Mouse (Mus musculus): Measurements from ENCODE around the gene Tgm4.

DNA sequence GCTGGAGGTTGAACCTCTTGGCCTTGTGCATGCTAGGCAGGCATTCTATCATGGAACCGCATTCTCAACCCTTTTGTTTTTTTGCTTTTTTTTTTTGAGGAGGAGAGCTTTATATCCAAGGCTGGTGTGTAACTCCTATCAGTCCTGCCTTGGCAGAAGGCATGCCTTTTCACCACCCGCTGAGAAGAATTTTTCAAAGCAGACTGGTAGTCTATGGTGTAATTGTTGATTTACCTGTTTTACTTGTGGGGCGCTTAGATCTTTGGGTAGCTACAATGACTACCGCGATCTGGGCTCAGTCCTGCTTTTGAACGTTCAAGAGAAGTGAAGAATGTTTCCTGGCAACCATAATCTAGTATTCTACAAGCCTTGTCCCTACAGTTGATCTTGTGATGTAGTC is 79.4 kb downstream of the Tgm4 start:
- no peak for TF ChIP-seq CTCF (IDR thresholded peaks at IDR 0.05; ENCODE audit: low read depth)
- TF ChIP-seq EP300 (optimal IDR thresholded peaks at IDR 0.05) = no peak
